Mouse (Mus musculus): ENCODE data around the gene Rps8. TPM values are rescaled to one million over a fixed set of nuclear protein-coding genes. Genes with fewer than 3 reads are reported as not detected.

Gene Rps8
- total and polyA plus RNA-seq, 3 experiments = 1,480 to 5,379 (median 2,191) TPM

- TF ChIP-seq PAX5 (IDR thresholded peaks at IDR 0.05; ENCODE audit: low read length) = no peak
Measured at GRCm38 (mm10) chr4:117120445-117121414, 35.3 kb downstream of the Rps8 start (continued).

- peaks cover 5 to 27% of the 10 kb centered on the region in 2 experiments for H3K36me3 ChIP-seq (replicated peaks in 1 of 2; ENCODE audit: control insufficient read depth in 1 of 2, insufficient read depth in 1 of 2, low read length in 1 of 2)
- H3K9ac ChIP-seq (ENCODE audit: insufficient read depth, low read depth) = peak overlapping the region; percentile 96
- no peak for DNase-seq (ENCODE audit: extremely low read depth)
- peak overlapping the region; percentile 89 for H3K27ac ChIP-seq (ENCODE audit: insufficient read depth, low read depth)
- H3K9me3 ChIP-seq (replicated peaks; ENCODE audit: low read length) = no peaks in the 10 kb centered on the region
- peaks cover 8% of the 10 kb centered on the region; the same call in 1 of the 2 replicates for H3K79me2 ChIP-seq (replicated peaks; ENCODE audit: control insufficient read depth, extremely low read depth, insufficient read depth, poor library complexity, severe bottlenecking)
- H3K4me2 ChIP-seq (ENCODE audit: insufficient read depth, low read depth, poor library complexity, severe bottlenecking) = peak overlapping the region; percentile 92
- in situ Hi-C loops (cut with MboI; ENCODE audit: low pct_ligation_motif_present, low pct_unique_long_range_greater_than_20kb, low sequenced_read_pairs) (no loop called here), dilution Hi-C loops (cut with MboI; ENCODE audit: extremely low pct_ligation_motif_present, extremely low pct_unique_long_range_greater_than_20kb, low sequenced_read_pairs) (no loop called here)
- no peaks in the 10 kb centered on the region for H3K27me3 ChIP-seq (replicated peaks)
- H3K4me3 ChIP-seq (replicated peaks in 1 of 3; ENCODE audit: low read depth in 2 of 3, low read length in 2 of 3, poor library complexity in 1 of 3) = peak overlapping the region; percentile 69 to 87 (median 85)
- TF ChIP-seq JUN (IDR thresholded peaks at IDR 0.05; ENCODE audit: insufficient read depth, low read depth, low read length) (no peak), SIN3A (IDR thresholded peaks at IDR 0.05; ENCODE audit: low read length) (no peak), ZKSCAN1 (IDR thresholded peaks at IDR 0.05; ENCODE audit: borderline replicate concordance, low read depth, low read length) (no peak), EP300 (IDR thresholded peaks at IDR 0.05; ENCODE audit: low read length) (no peak), CHD1 (IDR thresholded peaks at IDR 0.05; ENCODE audit: low read depth, low read length) (no peak)
- H3K4me1 ChIP-seq (ENCODE audit: control insufficient read depth in 1 of 2, insufficient read depth in 2 of 2) = peaks cover 5 to 45% of the 10 kb centered on the region in 2 experiments; a peak in 3 of 4 replicates
Measured at GRCm38 (mm10) chr4:117120052-117120444, 36.0 kb downstream of the Rps8 start.

- DNase-seq (ENCODE audit: extremely low read depth) = no peak
- peaks cover 8% of the 10 kb centered on the region; the same call in 1 of the 2 replicates for H3K79me2 ChIP-seq (replicated peaks; ENCODE audit: control insufficient read depth, extremely low read depth, insufficient read depth, poor library complexity, severe bottlenecking)
- no peaks in the 10 kb centered on the region for H3K9me3 ChIP-seq (replicated peaks; ENCODE audit: low read length)
- H3K36me3 ChIP-seq (replicated peaks in 1 of 2; ENCODE audit: control insufficient read depth in 1 of 2, insufficient read depth in 1 of 2, low read length in 1 of 2) = peaks cover 5 to 30% of the 10 kb centered on the region in 2 experiments
- H3K27me3 ChIP-seq (replicated peaks) = no peaks in the 10 kb centered on the region
- peak overlapping the region; percentile 69 to 87 (median 85) for H3K4me3 ChIP-seq (replicated peaks in 1 of 3; ENCODE audit: low read depth in 2 of 3, low read length in 2 of 3, poor library complexity in 1 of 3)
- H3K4me2 ChIP-seq (ENCODE audit: insufficient read depth, low read depth, poor library complexity, severe bottlenecking) = peak overlapping the region; percentile 92
- dilution Hi-C loops (cut with MboI; ENCODE audit: extremely low pct_ligation_motif_present, extremely low pct_unique_long_range_greater_than_20kb, low sequenced_read_pairs) = no loop called here
- peak overlapping the region; percentile 89; the same call in 1 of the 2 replicates for H3K27ac ChIP-seq (ENCODE audit: insufficient read depth, low read depth)
- H3K9ac ChIP-seq (ENCODE audit: insufficient read depth, low read depth) = peak overlapping the region; percentile 96
- TF ChIP-seq ZKSCAN1 (IDR thresholded peaks at IDR 0.05; ENCODE audit: borderline replicate concordance, low read depth, low read length) = no peak
- no peak for TF ChIP-seq POLR2AphosphoS2 (IDR thresholded peaks at IDR 0.05; ENCODE audit: low read depth, low read length)
- TF ChIP-seq MAFK (IDR thresholded peaks at IDR 0.05; ENCODE audit: insufficient replicate concordance, low read length) = no peak
- no peak for TF ChIP-seq MAZ (IDR thresholded peaks at IDR 0.05; ENCODE audit: low read depth, low read length)
- no peak for TF ChIP-seq USF2 (conservative IDR thresholded peaks at IDR 0.05; ENCODE audit: low read depth, low read length)
- no peak for TF ChIP-seq E2F4 (IDR thresholded peaks at IDR 0.05; ENCODE audit: insufficient replicate concordance, low read depth, low read length)
- TF ChIP-seq NRF1 (IDR thresholded peaks at IDR 0.05; ENCODE audit: low read depth, low read length) = no peak
- TF ChIP-seq KAT2A (IDR thresholded peaks at IDR 0.05; ENCODE audit: insufficient replicate concordance, low read length) = no peak
- no peak for TF ChIP-seq MEF2A (IDR thresholded peaks at IDR 0.05; ENCODE audit: borderline replicate concordance, low read depth, low read length)
- no peak for TF ChIP-seq SIN3A (IDR thresholded peaks at IDR 0.05; ENCODE audit: low read length)
- TF ChIP-seq RAD21 (IDR thresholded peaks at IDR 0.05; ENCODE audit: low read depth, low read length) = no peak
- TF ChIP-seq ZNF384 (IDR thresholded peaks at IDR 0.05; ENCODE audit: low read depth, low read length) = no peak
- TF ChIP-seq MXI1 (IDR thresholded peaks at IDR 0.05; ENCODE audit: low read depth, low read length) = no peak
- no peak for TF ChIP-seq CHD2 (IDR thresholded peaks at IDR 0.05; ENCODE audit: low read length)
- TF ChIP-seq USF1 (IDR thresholded peaks at IDR 0.05; ENCODE audit: low read depth, low read length) = no peak
- no peak for TF ChIP-seq NELFE (IDR thresholded peaks at IDR 0.05; ENCODE audit: low read depth, low read length)
- in situ Hi-C loops (cut with MboI; ENCODE audit: low pct_ligation_motif_present, low pct_unique_long_range_greater_than_20kb, low sequenced_read_pairs) = no loop called here
- H3K4me1 ChIP-seq (ENCODE audit: control insufficient read depth in 1 of 2, insufficient read depth in 2 of 2) = peaks cover 5 to 41% of the 10 kb centered on the region in 2 experiments; a peak in 3 of 4 replicates
Measured at GRCm38 (mm10) chr4:117119636-117120035, 36.4 kb downstream of the Rps8 start.
